Mouse (Mus musculus): ENCODE data around the gene Zfp119a. TPM values are rescaled to one million over a fixed set of nuclear protein-coding genes. Genes with fewer than 3 reads are reported as not detected.
"Not testable (repeated sequence)": the region's sequence is repeated elsewhere in the genome, so short reads cannot be mapped to it uniquely, and the experiment has no call there.

The Zfp119a gene
- 1 to 10 TPM; 5.8 TPM for total RNA-seq (2021)

- DNase-seq = peak; percentile 81
Observed at GRCm38 (mm10) chr17:55878636-55879369, at the start of gene Zfp119a. TSS of gene Zfp119a (minus strand) at chr17:55878930.

- no peak for DNase-seq
Observed at GRCm38 (mm10) chr17:55906669-55907068, 27.9 kb upstream of the Zfp119a start.

- DNase-seq = no peak
Observed at GRCm38 (mm10) chr17:55904131-55904530, 25.4 kb upstream of the Zfp119a start.

GRCm38 (mm10) chr17:55903687-55904086 lies 25.0 kb upstream of the Zfp119a start:
- no peak for DNase-seq

GRCm38 (mm10) chr17:55903087-55903486 lies 24.4 kb upstream of the Zfp119a start:
- DNase-seq = no peak

GRCm38 (mm10) chr17:55892406-55892955 lies 13.8 kb upstream of the Zfp119a start:
- DNase-seq = peak; percentile 14

GRCm38 (mm10) chr17:55884912-55885311 lies 6.2 kb upstream of the Zfp119a start:
- DNase-seq = no peak

GRCm38 (mm10) chr17:55883631-55884030 lies 4.9 kb upstream of the Zfp119a start:
- DNase-seq = no peak

GRCm38 (mm10) chr17:55878282-55878635 lies 471 bp downstream of the Zfp119a start:
- not testable (repeated sequence) for DNase-seq

- no peak for DNase-seq
Observed at GRCm38 (mm10) chr17:55877184-55877583, 1.5 kb downstream of the Zfp119a start.

GRCm38 (mm10) chr17:55843067-55843466 lies 35.7 kb downstream of the Zfp119a start:
- no peak for DNase-seq

- no peak for DNase-seq
Observed at GRCm38 (mm10) chr17:55821566-55821965, 57.2 kb downstream of the Zfp119a start.

- DNase-seq = no peak
Observed at GRCm38 (mm10) chr17:55816853-55817252, 61.9 kb downstream of the Zfp119a start.

Other genes starting within 250 kb of the Zfp119a start
- 1 to 10 TPM; 4.4 to 4.8 TPM for gene Pot1b, start 166.3 kb downstream of the Zfp119a start, total RNA-seq (2021)
- under 1 TPM; 0.32 to 0.41 TPM for gene Adgre4, start 128.9 kb downstream of the Zfp119a start, total RNA-seq (2021)
- 1 to 10 TPM; 5.1 to 5.6 TPM for gene Zfp959, start 13.2 kb upstream of the Zfp119a start, total RNA-seq (2021)
- gene Zfp119b, start 70.6 kb upstream of the Zfp119a start, total RNA-seq (2021) = 1 to 10 TPM; 3.3 to 4.0 TPM
- gene Ebi3, start 73.7 kb upstream of the Zfp119a start, total RNA-seq (2021) = under 1 TPM; 0.61 to 0.71 TPM
- 10 to 100 TPM; 14.8 to 14.9 TPM for gene Yju2, start 80.2 kb upstream of the Zfp119a start, total RNA-seq (2021)
- 1 to 10 TPM; 3.7 to 4.6 TPM for gene Shd, start 91.5 kb upstream of the Zfp119a start, total RNA-seq (2021)
- gene Fsd1, start 107.6 kb upstream of the Zfp119a start, total RNA-seq (2021) = 1 to 10 TPM in 1 of 2 experiments, under 1 TPM in 1; 0.34 to 1.5 TPM
- gene Stap2, start 126.7 kb upstream of the Zfp119a start, total RNA-seq (2021) = 10 to 100 TPM; 13.3 to 15.2 TPM
- 10 to 100 TPM; 42.7 to 44.7 TPM for gene Mpnd, start 126.8 kb upstream of the Zfp119a start, total RNA-seq (2021)
- gene Sh3gl1, start 157.7 kb upstream of the Zfp119a start, total RNA-seq (2021) = 10 to 100 TPM; 37.8 to 38.5 TPM
- gene Chaf1a, start 161.5 kb upstream of the Zfp119a start, total RNA-seq (2021) = 10 to 100 TPM; 13.3 to 14.8 TPM
- 10 to 100 TPM; 50.8 to 57.5 TPM for gene Ubxn6, start 196.1 kb upstream of the Zfp119a start, total RNA-seq (2021)
- gene Hdgfl2, start 200.7 kb upstream of the Zfp119a start, total RNA-seq (2021) = 10 to 100 TPM; 52.8 to 55.9 TPM
- 10 to 100 TPM; 71.5 to 79.8 TPM for gene Plin4, start 230.9 kb upstream of the Zfp119a start, total RNA-seq (2021)
- 10 to 100 TPM; 61.6 to 67.6 TPM for gene Plin5, start 238.7 kb upstream of the Zfp119a start, total RNA-seq (2021)
- gene Lrg1, start 243.1 kb upstream of the Zfp119a start, total RNA-seq (2021) = 1 to 10 TPM; 5.2 TPM

Data from heart, postnatal 4 days (tissue).